Mouse (Mus musculus) limb, embryonic 14.5 days (tissue): Measurements from ENCODE around the gene Bank1. TPM values are rescaled to one million over a fixed set of nuclear protein-coding genes. Genes with fewer than 3 reads are reported as not detected.

ENCODE experiments used
- ATAC-seq: fragments of 200-750 bp; cut with Nextera tagmentation; 2 replicates; pipeline ENCODE4 v1.8.0; 2017; ENCODE audit warnings: low read depth, moderate number of reproducible peaks, moderate TSS enrichment; ENCODE audit not compliant: low FRiP score
- DNase-seq: peaks from one replicate; pipeline ENCODE4 v3.0.0-alpha.2; 2015; ENCODE audit warnings: low spot score
- H3K27ac ChIP-seq: fragments of 300-500 bp; sonication (generic); replicated peaks from 2 replicates; pipeline ENCODE4 v1.5.1; 2014; ENCODE audit warnings: low read depth, mild to moderate bottlenecking, low read length, moderate library complexity, mixed read lengths
- H3K27me3 ChIP-seq: fragments of 300-500 bp; sonication (generic); 2 replicates; pipeline ENCODE4 v1.6.1; 2014; ENCODE audit warnings: low read length, mixed read lengths; ENCODE audit not compliant: control insufficient read depth, insufficient read depth
- H3K36me3 ChIP-seq: fragments of 300-500 bp; sonication (generic); 2 replicates; pipeline ENCODE4 v1.6.1; 2014; ENCODE audit warnings: mild to moderate bottlenecking, low read length, moderate library complexity, mixed read lengths; ENCODE audit not compliant: control insufficient read depth, insufficient read depth
- H3K4me1 ChIP-seq: fragments of 300-500 bp; sonication (generic); 2 replicates; pipeline ENCODE4 v1.6.1; 2014; ENCODE audit warnings: antibody characterized with exemption, low read length, mixed read lengths; ENCODE audit not compliant: control insufficient read depth, insufficient read depth
- H3K4me2 ChIP-seq: fragments of 300-500 bp; sonication (generic); replicated peaks from 2 replicates; pipeline ENCODE4 v1.6.1; 2014; ENCODE audit warnings: low read depth, mild to moderate bottlenecking, low read length, moderate library complexity; ENCODE audit not compliant: severe bottlenecking
- H3K4me3 ChIP-seq: fragments of 300-500 bp; sonication (generic); replicated peaks from 2 replicates; pipeline ENCODE4 v1.5.1; 2014; ENCODE audit warnings: low read length
- H3K9ac ChIP-seq: fragments of 300-500 bp; sonication (generic); 2 replicates; pipeline ENCODE4 v1.6.1; 2014; ENCODE audit warnings: mild to moderate bottlenecking, low read depth, low read length, moderate library complexity; ENCODE audit not compliant: severe bottlenecking
- H3K9me3 ChIP-seq: fragments of 300-500 bp; sonication (generic); 2 replicates; pipeline ENCODE4 v1.6.1; 2016; ENCODE audit warnings: low read length; ENCODE audit not compliant: control insufficient read depth
- POLR2A ChIP-seq: fragments of 200-500 bp; IDR thresholded peaks from 2 replicates; pipeline ENCODE4 v1.8.0; 2012; ENCODE audit warnings: inconsistent platforms, mild to moderate bottlenecking, moderate library complexity, borderline replicate concordance; ENCODE audit not compliant: insufficient read depth, insufficient read length; ENCODE audit errors: extremely low read depth
- WGBS: fragments of 180-500 bp; shearing (Covaris S2); extraction: QIAGEN DNeasy Blood & Tissue Kit; methylation state at CpG from one replicate; pipeline ENCODE4 v1.1.7; 2014; 5-methylcytosine and 5-hydroxymethylcytosine counted together
- polyA plus RNA-seq, 2 experiments: library from polyadenylated mRNA; depleted of rRNA in 1 of 2; stranded (reverse) in 1 of 2; unstranded in 1 of 2; fragments of >200 nt; fragmentation: Nextera tagmentation in 1 of 2; extraction: Ambion mirVana in 1 of 2; gene quantifications; 2 replicates each; pipeline versions ENCODE4 v1.2.1 to v1.2.3; 2012 to 2014

The Bank1 gene
- polyA plus RNA-seq, 2 experiments: 0.36 to 0.61 TPM

DNA sequence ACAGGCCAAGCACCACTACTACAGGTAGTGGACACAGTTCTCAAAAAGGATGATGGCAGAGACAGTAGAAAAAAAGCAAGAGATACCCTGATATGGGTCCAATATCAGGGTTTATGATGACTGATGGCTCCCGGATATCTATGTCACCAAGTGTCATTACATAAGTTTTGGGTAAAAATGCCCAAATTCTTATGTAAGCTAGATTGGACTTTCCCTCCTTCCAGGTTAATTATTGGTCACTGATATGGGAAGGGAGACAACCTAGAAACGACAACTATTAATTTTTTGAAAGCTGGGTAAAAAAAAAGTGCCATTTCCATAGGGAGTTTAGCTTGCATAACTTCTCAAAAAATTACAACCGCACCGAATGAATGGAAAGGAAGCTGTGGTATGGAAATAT, 277.8 kb downstream of the Bank1 start:
- H3K27ac ChIP-seq: no peak overlapping the region
- ATAC-seq (no peak), DNase-seq (no peak)
- H3K9me3 ChIP-seq: 0 out of 2 replicates have a peak, but pooled peaks cover 4% of the 10 kb centered on the region
- H3K4me1 ChIP-seq: no peaks in the 10 kb centered on the region
- 82% methylated on average over 4 of the region's 4 CpGs for WGBS
- no peak overlapping the region for H3K9ac ChIP-seq
- no peak overlapping the region for H3K4me3 ChIP-seq
- no peaks in the 10 kb centered on the region for H3K36me3 ChIP-seq
- no peaks in the 10 kb centered on the region for H3K27me3 ChIP-seq
- TF ChIP-seq POLR2A: no peak
- no peak overlapping the region for H3K4me2 ChIP-seq

DNA sequence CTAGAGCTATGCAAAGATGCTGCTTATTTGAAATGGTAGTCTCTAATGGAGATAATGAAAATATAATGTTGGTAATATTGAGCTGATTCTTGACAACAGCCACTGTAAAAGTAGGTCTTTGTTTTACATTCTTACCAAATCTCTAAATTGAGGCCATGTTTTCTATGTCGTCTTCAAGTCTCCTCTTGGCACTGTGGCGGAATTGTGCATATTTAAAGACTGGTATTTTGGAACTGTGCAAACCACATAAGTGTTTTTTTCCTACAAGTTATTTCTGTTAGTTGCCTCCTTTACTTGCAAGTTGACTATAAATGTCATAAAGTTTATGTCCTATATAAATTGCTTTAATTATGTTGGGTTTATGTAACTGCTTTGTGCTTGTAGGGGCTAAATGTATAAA, 280.5 kb downstream of the Bank1 start:
- no peak overlapping the region for H3K4me2 ChIP-seq
- no peak for TF ChIP-seq POLR2A
- DNase-seq: no peak
- H3K9me3 ChIP-seq: 0 out of 2 replicates have a peak, but pooled peaks cover 4% of the 10 kb centered on the region
- H3K9ac ChIP-seq: no peak overlapping the region
- H3K36me3 ChIP-seq: no peaks in the 10 kb centered on the region
- 73% methylated on average over 2 of the region's 2 CpGs for WGBS
- H3K4me3 ChIP-seq: no peak overlapping the region
- no peak overlapping the region for H3K27ac ChIP-seq
- no peaks in the 10 kb centered on the region for H3K4me1 ChIP-seq
- no peak for ATAC-seq
- no peaks in the 10 kb centered on the region for H3K27me3 ChIP-seq

DNA sequence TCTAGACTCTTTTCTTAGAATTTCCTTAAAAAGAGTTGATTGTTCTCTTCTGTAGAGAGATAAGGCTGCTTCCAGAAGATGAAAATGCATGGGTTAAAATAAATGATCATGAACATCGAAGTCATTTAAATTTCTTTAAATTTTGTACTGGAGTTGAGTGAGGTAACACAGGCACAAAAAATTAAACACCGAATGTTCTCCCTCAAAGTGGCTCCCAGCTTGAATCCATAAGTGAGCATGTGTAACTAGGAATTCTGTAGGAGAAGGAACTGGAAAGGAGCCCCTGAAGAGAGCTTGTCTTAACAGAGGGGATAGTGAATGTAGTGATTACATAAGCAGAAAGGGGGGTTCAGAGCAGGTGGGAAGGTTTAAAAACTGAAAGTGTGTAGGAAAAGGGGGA, 285.8 kb downstream of the Bank1 start:
- no peak for ATAC-seq
- Histone ChIP-seq H3K36me3 (no peaks in the 10 kb centered on the region), H3K4me1 (no peaks in the 10 kb centered on the region), H3K27ac (no peak overlapping the region), H3K27me3 (no peaks in the 10 kb centered on the region), H3K4me3 (no peak overlapping the region), H3K9ac (no peak overlapping the region), H3K4me2 (no peak overlapping the region), H3K9me3 (0 out of 2 replicates have a peak, but pooled peaks cover 4% of the 10 kb centered on the region)
- no peak for TF ChIP-seq POLR2A
- DNase-seq: no peak
- WGBS: 78% methylated on average over 2 of the region's 2 CpGs

DNA sequence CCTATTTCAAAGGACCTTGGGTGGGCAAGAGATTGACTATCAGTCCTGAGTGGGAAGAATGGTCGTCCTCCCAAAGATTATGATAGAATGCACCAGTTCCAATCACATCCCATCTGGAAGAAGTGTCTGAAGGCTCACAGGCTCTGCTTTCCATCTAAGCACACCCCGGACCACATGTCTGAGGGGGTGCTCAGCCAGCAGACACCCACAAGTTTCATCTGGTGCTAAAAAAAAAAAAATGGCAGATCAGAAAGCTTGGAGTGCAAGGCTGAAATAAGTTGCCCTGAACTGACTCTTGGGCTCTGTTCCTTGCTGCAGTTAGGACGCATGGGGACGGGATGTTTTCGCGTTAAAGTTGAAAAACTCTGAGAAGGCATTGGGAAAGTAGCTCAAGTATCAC, 286.4 kb downstream of the Bank1 start:
- Histone ChIP-seq H3K27me3 (no peaks in the 10 kb centered on the region), H3K9ac (no peak overlapping the region), H3K36me3 (no peaks in the 10 kb centered on the region), H3K4me2 (no peak overlapping the region), H3K4me1 (no peaks in the 10 kb centered on the region), H3K9me3 (0 out of 2 replicates have a peak, but pooled peaks cover 4% of the 10 kb centered on the region), H3K4me3 (no peak overlapping the region), H3K27ac (no peak overlapping the region)
- TF ChIP-seq POLR2A: no peak
- ATAC-seq: no peak
- 73% methylated on average over 6 of the region's 6 CpGs for WGBS
- DNase-seq: no peak

DNA sequence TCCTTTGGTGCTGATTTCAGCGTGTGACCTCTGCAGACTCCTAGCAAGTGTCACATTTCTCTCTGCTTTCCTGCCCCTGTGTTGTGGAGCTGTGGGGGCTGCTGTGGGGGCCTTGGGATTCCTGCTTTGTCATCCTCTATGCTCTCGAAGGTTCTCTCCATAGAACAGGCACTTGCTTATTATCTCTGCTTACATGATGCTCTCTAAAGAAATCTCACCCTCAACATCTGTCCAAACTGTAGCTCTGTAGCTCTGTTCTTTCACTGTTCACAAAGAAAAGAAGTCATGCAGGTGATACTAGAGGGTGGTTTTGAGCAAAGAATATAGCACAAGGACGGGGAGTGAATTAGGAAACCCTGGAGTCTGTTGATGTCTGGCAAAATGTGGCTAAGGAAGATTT, 288.6 kb downstream of the Bank1 start:
- no peak overlapping the region for H3K27ac ChIP-seq
- TF ChIP-seq POLR2A: no peak
- no peaks in the 10 kb centered on the region for H3K9me3 ChIP-seq
- H3K4me3 ChIP-seq: no peak overlapping the region
- ATAC-seq: no peak
- no peak overlapping the region for H3K9ac ChIP-seq
- H3K4me2 ChIP-seq: no peak overlapping the region
- no peaks in the 10 kb centered on the region for H3K4me1 ChIP-seq
- H3K36me3 ChIP-seq: no peaks in the 10 kb centered on the region
- no peaks in the 10 kb centered on the region for H3K27me3 ChIP-seq
- 41% methylated on average over 3 of the region's 3 CpGs for WGBS
- no peak for DNase-seq

DNA sequence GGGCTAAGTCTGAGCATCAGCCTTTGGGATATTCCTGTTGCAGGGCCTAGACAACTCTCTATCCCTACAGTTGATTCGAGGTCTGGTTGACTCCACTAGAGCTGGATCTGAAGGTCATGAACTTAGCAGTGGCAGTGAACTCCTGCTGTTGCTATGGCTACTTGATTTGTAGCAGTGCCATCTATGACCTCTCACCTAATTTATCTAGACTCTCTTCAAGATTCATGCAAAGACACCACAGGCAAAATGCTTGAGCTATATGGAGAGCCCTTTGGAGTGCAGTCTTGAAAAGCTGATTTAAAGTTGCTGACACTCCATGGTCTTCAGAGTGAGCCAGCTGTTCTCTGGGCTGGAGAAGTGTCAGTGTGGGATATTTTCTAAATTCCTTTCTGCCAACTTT, 290.1 kb downstream of the Bank1 start:
- Histone ChIP-seq H3K4me3 (no peak overlapping the region), H3K27ac (no peak overlapping the region), H3K4me1 (no peaks in the 10 kb centered on the region), H3K4me2 (no peak overlapping the region), H3K36me3 (no peaks in the 10 kb centered on the region), H3K9me3 (no peaks in the 10 kb centered on the region), H3K27me3 (no peaks in the 10 kb centered on the region), H3K9ac (no peak overlapping the region)
- WGBS: 54% methylated on average over 1 of the region's 1 CpGs
- no peak for TF ChIP-seq POLR2A
- no peak for DNase-seq
- ATAC-seq: no peak
